Mouse (Mus musculus): ENCODE data around the gene Marcks. TPM values are rescaled to one million over a fixed set of nuclear protein-coding genes. Genes with fewer than 3 reads are reported as not detected.
"Not testable (repeated sequence)": the region's sequence is repeated elsewhere in the genome, so short reads cannot be mapped to it uniquely, and the experiment has no call there.

Gene Marcks
- total RNA-seq, 2 experiments from 2014 or later, result 92.0 to 98.1 TPM

GRCm38 (mm10) chr10:37129652-37130051 is 9.1 kb downstream of the Marcks start:
- Histone ChIP-seq H3K27ac (no peak overlapping the region), H3K4me3 (no peak overlapping the region)
- no peak for TF ChIP-seq CTCF (conservative IDR thresholded peaks at IDR 0.05)
- DNase-seq (ENCODE audit: low spot score in 2 of 2), result no peak

- DNase-seq (ENCODE audit: low spot score in 2 of 2), result no peak
- H3K4me3 ChIP-seq, result no peak overlapping the region
These were observed 23.4 kb downstream of the Marcks start for GRCm38 (mm10) chr10:37115329-37115728.

GRCm38 (mm10) chr10:37112812-37113211 is 25.9 kb downstream of the Marcks start:
- no peak for DNase-seq (ENCODE audit: low spot score in 2 of 2)
- Histone ChIP-seq H3K4me3 (no peak overlapping the region), H3K27ac (no peak overlapping the region)
- no peak for TF ChIP-seq CTCF (conservative IDR thresholded peaks at IDR 0.05)

More at GRCm38 (mm10) chr10:37115329-37115728, 23.4 kb downstream of the Marcks start:
- no peak overlapping the region for H3K27ac ChIP-seq
- no peak for TF ChIP-seq CTCF (conservative IDR thresholded peaks at IDR 0.05)

- H3K4me3 ChIP-seq, result no peak overlapping the region
- DNase-seq (ENCODE audit: low spot score in 2 of 2), result no peak
- TF ChIP-seq CTCF (conservative IDR thresholded peaks at IDR 0.05), result no peak
- no peak overlapping the region for H3K27ac ChIP-seq
These were observed 26.4 kb downstream of the Marcks start for GRCm38 (mm10) chr10:37112362-37112761.

GRCm38 (mm10) chr10:37111432-37111831 is 27.3 kb downstream of the Marcks start:
- Histone ChIP-seq H3K27ac (no peak overlapping the region), H3K4me3 (no peak overlapping the region)
- DNase-seq (ENCODE audit: low spot score in 2 of 2), result no peak
- no peak for TF ChIP-seq CTCF (conservative IDR thresholded peaks at IDR 0.05)

- Histone ChIP-seq H3K4me3 (no peak overlapping the region), H3K27ac (no peak overlapping the region)
- DNase-seq (ENCODE audit: low spot score in 2 of 2), result no peak
- TF ChIP-seq CTCF (conservative IDR thresholded peaks at IDR 0.05), result no peak
These were observed 31.7 kb downstream of the Marcks start for GRCm38 (mm10) chr10:37106871-37107627.

- Histone ChIP-seq H3K27ac (no peak overlapping the region), H3K4me3 (no peak overlapping the region)
- DNase-seq (ENCODE audit: low spot score in 2 of 2), result no peak
- no peak for TF ChIP-seq CTCF (conservative IDR thresholded peaks at IDR 0.05)
These were observed 32.4 kb downstream of the Marcks start for GRCm38 (mm10) chr10:37106303-37106702.

GRCm38 (mm10) chr10:37102227-37103080 is 36.3 kb downstream of the Marcks start:
- no peak for DNase-seq (ENCODE audit: low spot score in 2 of 2)
- no peak for TF ChIP-seq CTCF (conservative IDR thresholded peaks at IDR 0.05)
- H3K4me3 ChIP-seq, result no peak overlapping the region
- H3K27ac ChIP-seq, result no peak overlapping the region

- TF ChIP-seq CTCF (conservative IDR thresholded peaks at IDR 0.05), result no peak
- no peak overlapping the region for H3K27ac ChIP-seq
- no peak for DNase-seq (ENCODE audit: low spot score in 2 of 2)
- no peak overlapping the region for H3K4me3 ChIP-seq
These were observed 37.0 kb downstream of the Marcks start for GRCm38 (mm10) chr10:37101733-37102132.

GRCm38 (mm10) chr10:37096529-37096928 is 42.2 kb downstream of the Marcks start:
- DNase-seq (ENCODE audit: low spot score in 2 of 2), result no peak
- no peak overlapping the region for H3K27ac ChIP-seq
- H3K4me3 ChIP-seq, result no peak overlapping the region
- TF ChIP-seq CTCF (conservative IDR thresholded peaks at IDR 0.05), result no peak

- TF ChIP-seq CTCF (conservative IDR thresholded peaks at IDR 0.05), result no peak
- Histone ChIP-seq H3K4me3 (no peak overlapping the region), H3K27ac (no peak overlapping the region)
- DNase-seq (ENCODE audit: low spot score in 2 of 2), result no peak
These were observed 42.9 kb downstream of the Marcks start for GRCm38 (mm10) chr10:37095803-37096202.

GRCm38 (mm10) chr10:37093306-37093705 is 45.4 kb downstream of the Marcks start:
- TF ChIP-seq CTCF (conservative IDR thresholded peaks at IDR 0.05), result no peak
- Histone ChIP-seq H3K4me3 (no peak overlapping the region), H3K27ac (no peak overlapping the region)
- DNase-seq (ENCODE audit: low spot score in 2 of 2), result no peak

- no peak for TF ChIP-seq CTCF (conservative IDR thresholded peaks at IDR 0.05)
- Histone ChIP-seq H3K27ac (no peak overlapping the region), H3K4me3 (no peak overlapping the region)
- DNase-seq (ENCODE audit: low spot score in 2 of 2), result no peak
These were observed 48.3 kb downstream of the Marcks start for GRCm38 (mm10) chr10:37090411-37090810.

- not testable (repeated sequence) for DNase-seq (ENCODE audit: low spot score in 2 of 2); H3K27ac ChIP-seq; H3K4me3 ChIP-seq
These were observed 54.6 kb downstream of the Marcks start for GRCm38 (mm10) chr10:37084071-37084470.

Other genes with a start within 250 kb of the Marcks start
- 10 to 100 TPM; 91.7 to 92.2 TPM for gene Hdac2, start 164.4 kb downstream of the Marcks start, total RNA-seq (2021)